Mouse (Mus musculus) neutrophil, adult 5-6 weeks (primary cell): ENCODE data around the gene Pnkd. TPM values are rescaled to one million over a fixed set of nuclear protein-coding genes. Genes with fewer than 3 reads are reported as not detected.

ENCODE experiments used
- ATAC-seq: fragments of 151-379, 151-347 bp; 2 replicates; pipeline ENCODE4 v1.8.0; 2017; ENCODE audit warnings: mild to moderate bottlenecking, moderate TSS enrichment; ENCODE audit not compliant: insufficient number of reproducible peaks, poor library complexity, low FRiP score, severe bottlenecking; ENCODE audit errors: extremely low read depth
- total RNA-seq: library from RNA; stranded (forward); fragments of 200-1000 nt; gene quantifications from 2 replicates; pipeline ENCODE4 v1.2.3, GENCODE M21; 2017

Pnkd gene
- total RNA-seq, 1 experiment from 2014 or later: 12.7 TPM

DNA sequence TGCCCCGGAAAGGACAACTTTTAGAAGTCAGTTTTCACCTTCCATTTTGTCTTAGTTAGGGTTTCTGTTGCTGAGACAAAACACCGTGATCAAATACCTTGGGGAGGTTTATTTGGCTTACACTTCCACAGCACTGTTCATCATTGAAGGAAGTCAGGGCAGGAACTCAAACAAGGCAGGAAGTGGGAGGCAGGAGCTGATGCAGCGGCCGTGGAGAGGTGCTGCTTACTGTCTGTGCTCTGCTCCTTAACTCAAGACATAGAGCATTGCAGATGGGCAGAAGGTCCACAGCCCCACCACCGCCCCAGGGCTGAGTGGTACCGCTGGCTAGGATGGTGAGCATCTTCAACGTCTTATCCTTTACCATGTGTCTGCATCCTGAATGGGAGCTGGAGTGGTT lies 57.2 kb downstream of the Pnkd start:
- ATAC-seq: no peak

DNA sequence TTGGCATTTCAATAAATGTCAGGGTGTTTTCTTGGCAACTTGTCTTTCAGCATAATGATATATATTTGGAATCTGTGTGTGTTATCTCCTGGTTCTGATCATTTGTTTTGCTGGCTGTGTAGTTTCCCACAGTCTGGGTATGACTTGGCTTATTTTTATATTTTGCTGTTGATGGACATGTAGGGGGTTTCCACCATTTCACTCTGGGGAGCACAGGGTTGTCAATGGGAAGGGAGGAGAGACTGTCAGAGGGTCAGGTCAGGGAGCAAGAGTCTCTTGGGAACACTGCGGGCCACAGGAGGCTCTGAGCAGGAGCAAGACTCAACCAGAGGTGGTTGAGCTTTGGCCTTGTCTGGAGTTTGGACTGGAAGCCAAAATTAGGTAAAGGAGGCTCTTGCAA lies 57.6 kb downstream of the Pnkd start:
- no peak for ATAC-seq

DNA sequence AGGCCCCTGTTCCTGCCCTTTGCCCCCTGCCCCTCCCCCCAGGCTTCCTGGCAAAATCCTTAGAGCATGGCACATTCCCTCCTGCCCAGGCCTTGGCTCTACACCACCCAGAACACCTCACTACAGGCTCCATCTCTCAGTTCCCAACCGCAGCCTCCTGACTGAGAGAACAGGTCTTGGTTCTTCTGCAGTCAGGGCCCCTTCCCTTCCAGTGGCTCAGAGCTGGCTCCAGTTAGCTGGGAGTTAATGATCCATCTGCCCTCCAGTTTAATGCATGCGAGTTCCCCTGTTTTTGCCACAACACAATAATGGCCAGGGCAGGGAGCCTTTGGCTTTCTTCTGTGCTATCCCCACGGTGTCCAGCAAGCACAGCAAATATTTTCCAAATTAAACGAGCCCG lies 58.4 kb downstream of the Pnkd start:
- ATAC-seq: no peak

DNA sequence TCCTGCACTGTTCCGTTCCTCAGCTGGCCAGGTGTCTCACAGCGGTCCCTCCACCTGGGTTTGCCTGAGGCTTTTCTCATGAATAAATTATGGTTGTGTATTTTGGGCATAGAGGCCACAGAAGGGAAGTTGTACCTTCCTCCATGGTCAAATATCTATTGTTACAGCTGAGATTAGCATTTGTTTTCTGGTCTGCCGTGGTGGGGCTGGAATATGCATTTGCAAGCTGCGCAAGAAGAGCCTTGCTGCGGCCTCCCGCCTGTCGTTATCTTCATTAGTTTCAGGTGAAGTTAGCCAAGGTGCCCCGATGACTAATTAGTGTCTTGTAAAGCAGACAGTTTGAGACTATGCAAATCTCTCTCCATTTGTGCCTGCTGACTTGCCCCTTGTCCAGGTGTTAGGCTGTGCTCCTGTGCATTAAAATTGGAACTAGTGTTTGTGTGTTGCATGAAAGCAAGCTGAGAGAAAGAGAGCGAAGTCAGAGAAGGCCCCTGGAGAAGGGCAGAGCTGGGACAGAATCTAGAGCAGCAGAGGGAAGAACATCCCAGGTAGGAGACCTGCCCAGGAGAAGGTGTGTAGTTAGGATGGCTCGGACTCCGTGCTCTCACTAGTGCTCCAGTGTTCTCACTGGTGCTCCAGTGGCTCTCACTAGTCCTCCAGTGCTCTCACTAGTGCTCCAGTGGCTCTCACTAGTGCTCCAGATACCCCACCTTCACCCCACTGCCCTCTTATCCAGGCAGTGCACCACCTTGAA lies 59.6 kb downstream of the Pnkd start:
- ATAC-seq: no peak

DNA sequence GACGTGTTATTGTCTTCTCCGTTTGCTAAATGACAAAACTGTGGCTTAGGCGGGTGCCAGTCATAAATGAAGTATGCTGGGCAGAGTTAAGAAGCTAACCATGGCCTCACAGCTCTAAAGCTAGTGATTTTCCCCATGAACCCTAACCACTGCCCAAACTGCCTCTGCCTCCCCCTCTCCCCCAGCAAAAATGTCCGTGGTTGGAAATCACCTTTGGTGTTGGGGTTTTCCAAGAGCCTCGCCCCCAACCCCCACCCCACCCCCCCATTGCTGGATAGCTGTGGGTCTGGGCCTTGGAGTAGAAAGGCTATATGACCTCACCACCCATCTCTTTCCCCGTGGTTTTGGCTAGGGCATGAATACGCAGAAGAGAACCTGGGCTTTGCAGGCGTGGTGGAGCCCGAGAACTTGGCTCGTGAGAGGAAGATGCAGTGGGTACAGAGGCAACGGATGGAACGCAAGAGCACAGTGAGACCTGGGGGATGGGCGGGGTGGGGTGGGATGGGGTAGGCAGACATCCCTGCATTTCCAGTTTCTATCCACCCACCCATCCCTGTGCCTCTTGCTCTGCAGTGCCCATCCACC lies 66.5 kb downstream of the Pnkd start:
- ATAC-seq: no peak

DNA sequence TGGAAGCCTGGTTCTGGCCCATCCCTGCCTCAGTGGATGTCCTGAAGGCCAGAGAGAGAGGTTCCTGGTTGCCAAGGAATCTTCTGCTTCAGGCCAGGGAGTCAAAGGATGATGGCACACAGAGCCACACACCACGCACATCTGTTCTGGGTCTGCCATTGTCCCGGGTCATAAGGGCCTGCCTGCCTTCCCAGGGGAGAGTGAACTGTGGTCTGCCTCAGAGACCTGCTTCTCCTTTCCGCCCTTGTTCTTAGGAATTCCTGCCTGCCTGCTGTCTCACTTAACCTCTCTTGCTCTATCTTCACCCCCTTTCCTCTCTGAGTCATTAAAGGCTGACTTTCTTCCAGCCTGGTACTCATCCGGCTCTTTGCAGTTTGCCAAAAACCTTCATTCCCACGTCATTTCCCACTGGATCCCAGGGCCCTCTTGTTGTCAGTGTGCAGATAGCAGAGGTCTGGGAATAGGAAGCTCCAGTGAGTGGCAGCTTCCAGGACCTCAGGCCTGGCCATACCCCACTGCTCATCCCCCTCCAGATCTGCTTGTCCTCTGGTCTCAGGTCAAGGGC lies 67.9 kb downstream of the Pnkd start:
- no peak for ATAC-seq

DNA sequence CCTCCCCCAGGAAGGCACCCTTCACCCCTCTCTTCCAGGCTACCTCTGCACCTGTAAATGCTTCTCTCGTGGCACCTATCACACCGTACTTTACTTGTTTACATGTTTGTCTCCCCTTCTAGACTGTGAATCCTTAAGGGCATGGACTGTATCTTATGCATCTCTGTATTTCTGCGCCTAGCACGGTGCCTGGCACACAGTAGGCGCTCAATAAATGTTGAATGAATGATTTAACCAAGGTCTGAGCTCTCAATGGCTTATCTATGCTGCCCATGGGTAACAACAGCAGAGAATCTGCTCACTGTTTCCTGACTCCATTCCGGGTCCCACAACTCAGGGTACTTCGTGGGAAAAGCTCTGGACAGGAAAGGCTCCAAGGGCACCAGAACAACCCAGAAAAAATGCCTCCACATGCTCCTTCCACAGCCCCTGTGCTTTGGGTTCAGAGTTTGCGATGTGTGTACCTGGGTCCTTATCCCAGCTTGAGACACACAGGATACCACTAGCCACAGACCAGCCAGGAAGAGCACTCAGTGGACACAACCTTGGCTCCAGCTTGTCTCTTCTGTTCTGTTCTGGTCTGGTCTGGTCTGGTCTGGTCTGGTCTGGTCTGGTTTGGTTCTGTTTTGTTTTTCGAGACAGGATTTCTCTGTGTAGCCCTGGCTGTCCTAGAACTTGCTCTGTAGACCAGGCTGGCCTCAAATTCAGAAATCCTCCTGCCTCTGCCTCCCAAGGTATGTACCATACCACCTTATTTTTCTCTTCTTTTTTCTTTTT lies 68.9 kb downstream of the Pnkd start:
- ATAC-seq: no peak

DNA sequence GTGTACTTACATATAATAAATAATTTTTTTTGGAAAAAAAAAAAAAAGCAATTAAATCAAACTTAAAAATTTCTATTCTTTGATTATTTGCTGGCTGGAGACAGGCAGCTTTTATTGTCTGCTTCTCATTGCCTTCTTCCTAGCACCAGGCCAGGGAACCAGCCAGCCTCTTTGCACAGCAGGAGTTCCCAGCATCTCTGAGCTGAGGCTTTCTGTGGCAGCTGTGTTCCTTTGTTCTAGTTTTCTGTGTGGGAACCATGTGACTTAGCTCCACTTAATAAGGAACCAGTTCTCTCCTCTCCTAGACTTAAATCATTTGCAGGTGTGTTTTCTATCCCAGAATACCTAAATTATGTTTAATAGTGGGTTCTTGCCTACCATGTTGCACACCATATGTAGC lies 72.8 kb downstream of the Pnkd start:
- ATAC-seq: no peak

DNA sequence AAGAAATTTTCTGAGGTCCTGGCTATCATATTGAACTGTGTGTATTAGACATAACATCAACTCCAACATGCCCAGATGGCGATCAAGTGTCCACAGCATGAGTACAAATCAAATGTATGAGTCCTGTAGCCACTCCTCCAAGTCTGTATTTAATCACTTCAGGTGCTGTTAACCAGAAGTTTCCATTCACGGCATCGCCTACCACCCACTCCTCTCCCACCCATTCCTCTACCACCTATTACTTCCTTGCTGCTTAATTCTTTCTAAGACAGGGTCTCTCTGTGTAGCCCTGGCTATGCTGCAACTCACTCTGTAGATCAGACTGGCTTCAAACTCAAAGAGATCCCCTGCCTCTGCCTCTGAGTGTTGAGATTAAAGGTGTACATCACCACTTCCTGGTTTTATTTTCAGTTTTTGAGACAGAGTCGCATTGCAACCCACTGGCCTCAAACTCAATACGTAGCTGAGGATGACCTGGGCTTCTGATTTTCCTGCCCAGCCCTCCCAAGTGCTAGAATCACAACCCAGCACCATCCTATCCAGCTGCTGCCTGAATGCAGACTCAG lies 75.3 kb downstream of the Pnkd start:
- no peak for ATAC-seq

DNA sequence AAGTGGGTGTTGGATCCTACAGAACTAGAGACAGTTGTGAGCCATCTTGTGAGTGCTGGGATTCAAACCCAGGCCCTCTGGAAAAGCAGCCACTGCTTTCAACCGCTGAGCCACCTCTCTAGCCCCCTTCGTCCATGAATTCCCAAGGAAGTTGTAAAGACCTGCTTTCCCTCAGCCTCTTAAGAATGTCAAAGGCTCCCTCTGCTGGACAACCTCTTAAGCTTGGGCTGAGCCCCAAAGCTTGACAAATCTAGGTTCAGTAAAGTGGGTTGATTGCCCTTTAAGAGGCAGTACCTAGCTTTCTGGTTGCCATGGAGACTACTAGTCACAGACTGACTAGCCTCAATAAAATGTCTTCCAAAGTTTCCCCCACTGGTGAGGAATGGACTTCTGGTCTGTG lies 77.1 kb downstream of the Pnkd start, which contains the start of gene Catip:
Catip (plus strand) TSS at position 297 of the 400 bp plus-strand sequence.
- ATAC-seq: peak; percentile 65; the same call in 1 of the 2 replicates

DNA sequence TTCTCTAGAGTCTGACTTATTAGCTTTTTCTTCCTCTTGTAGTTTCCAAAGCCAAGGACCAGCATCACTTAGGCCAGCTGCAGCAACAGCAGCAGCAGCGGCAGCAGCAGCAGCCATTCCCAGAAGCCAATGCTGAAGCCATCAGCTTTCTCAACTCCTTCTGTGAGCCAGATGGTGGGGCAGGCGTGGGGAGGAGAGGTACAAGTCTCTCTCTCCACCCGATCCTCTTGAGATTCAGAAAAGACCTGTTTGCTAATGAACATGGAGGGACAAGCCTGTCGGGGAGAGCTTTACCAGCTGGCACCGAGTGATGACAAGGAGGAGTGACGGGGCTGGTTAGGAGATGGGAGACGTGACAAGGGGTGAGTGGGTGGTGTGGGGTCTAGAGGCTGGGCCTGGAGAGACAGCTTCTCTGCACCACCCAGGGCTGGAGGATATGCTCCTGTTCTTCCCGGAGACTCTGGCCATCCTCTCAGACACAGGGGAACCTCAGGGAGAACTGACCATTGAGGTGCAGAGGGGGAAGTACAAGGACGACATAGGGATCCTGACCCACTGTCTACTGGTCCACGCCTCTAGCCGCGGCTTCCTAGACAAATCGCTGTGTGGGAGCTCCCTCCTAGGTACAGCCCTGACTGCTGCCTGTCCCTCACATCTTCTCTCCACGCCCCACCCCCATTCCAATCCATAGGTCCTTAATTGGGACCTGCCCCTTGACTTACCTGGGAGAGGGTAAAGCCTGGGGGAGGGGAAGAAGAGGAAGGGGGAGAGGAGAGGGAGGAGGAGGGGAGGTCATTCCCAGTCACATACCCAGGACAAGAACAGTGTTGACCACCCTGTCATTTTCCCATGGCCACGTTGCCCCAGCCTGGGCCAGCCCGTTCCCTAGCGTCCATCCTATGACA lies 77.8 kb downstream of the Pnkd start:
- no peak for ATAC-seq

DNA sequence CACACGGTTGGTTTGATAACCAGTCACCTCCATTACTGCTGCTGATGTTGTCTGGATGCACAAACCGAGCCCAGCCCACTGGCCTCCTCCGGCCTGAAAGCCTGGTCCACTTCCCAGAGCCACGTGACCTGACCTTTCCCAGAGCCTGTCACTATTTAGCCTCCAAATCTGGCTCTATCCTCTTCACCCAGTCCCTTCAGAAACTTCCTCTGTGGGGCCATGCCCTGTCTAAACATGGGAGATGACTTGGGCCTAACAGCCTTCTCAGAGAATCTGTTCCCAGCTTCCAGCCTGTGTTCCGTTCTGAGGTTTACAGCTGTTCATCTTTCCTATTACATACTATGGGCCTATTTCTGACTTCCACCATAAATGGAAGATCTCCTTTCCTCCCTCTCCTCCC lies 78.7 kb downstream of the Pnkd start:
- no peak for ATAC-seq

DNA sequence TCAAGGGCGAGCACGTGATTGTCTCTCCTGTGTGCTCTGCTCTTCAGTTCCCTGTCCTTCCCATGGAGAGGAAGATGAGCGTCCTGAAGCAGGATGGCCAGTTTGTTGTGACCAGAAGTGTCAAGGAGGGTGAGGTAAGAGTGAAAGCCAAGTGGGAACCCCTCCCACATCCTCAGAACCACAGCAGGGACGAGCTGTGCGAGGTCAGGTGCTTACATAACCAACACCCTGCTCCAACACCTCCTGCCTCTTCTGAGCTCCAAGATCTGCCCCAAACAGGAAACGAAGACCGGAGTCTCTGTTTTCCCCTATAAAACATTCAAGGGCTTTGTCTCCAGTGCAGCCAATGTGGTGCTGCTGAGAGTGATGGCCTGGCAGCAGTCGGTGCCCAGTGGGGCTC lies 79.5 kb downstream of the Pnkd start:
- no peak for ATAC-seq

DNA sequence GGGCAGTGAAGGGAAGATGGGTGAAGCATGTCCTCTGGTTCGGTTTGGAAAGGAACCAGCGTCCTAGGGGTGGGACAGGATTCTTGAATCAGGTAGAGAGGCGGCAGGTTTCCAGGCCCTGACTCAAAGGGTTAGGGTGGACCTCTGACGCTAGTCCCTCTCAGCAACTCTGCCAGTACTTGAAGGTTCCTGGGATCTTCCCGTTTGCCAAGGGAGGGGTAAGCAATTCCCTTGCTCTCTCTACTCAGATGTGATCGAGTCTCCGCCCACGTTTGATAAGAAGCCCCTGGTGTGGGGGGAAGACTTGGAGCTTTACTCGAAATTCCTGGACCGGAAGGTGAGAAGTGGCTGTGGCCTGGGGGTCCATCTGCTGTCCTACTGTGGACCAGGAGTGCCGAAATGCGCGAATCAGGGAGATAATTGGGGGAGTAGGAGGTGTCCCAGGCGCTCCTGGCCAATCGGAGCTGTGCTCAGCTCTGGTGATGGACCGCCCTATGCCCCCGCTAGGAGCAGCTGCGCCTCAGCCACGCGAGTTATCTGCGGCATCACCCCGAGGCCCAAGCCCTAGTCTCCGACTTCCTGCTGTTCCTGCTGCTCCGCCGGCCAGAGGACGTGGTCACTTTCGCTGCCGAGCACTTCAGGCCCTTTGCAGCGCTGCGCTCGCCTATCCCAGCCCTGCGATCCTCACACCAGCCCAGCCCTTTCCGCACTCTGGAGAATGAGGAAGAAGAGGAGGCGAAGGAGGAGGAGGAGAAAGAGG lies 83.3 kb downstream of the Pnkd start:
- ATAC-seq: peak; percentile 22; the same call in 1 of the 2 replicates

DNA sequence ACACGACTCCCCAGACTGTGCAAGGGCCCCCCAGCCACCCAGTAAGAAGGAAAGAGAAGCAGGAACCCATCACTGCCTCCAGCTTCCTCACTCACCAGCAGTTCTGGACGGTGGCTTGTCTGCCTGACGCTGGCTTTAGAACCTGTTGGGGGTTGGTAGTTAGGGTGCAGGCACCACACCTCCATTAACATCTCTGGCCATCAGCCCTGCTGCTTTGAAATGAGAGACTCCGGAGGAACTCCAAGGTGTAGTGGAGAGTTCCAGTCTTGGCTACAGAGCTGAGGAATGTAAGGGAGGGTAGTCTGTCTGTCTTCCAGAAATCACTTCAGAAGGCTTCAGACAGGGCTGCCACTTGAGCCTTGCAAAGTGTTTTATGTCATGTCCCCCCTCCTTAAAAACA lies 85.3 kb downstream of the Pnkd start:
- no peak for ATAC-seq

DNA sequence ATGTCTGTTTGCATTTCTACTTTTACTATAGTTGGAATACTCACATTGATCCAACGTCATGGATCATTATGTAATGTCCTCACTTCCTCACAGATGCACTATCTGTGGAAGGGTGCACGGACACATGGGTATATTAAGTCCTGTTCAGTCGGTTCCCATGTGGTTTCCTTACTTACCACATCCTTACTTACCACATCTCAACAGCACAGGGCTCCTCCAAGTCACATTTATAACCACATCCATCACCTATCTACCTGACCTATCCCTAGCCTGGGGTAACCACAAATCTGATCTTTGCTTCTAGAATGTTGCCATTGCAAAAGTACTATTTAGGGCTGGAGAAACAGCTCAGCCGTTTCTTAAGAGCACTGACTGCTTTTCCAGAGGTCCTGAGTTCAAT lies 88.6 kb downstream of the Pnkd start:
- no peak; the same call in 1 of the 2 replicates for ATAC-seq

DNA sequence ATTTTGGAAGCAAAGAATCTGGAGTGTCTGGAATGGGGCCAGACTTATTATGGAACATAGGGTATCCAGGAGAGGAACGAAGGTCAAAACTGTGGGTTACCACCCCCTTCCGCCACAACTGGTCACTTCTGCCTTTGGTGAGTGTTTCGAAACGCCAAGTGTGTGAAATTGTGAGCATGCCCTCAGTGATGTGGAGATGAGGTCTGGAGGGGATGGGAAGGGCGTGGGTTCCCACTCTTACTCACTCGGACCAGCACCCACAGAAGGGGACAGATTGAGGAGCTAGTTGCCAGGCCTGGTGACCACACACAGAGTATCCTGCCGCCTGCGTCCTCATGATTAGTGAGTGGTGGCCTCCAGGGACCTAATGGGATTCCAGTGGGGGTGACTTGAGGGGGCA lies 90.2 kb downstream of the Pnkd start, which contains the start of gene Slc11a1:
Slc11a1 (plus strand) TSS at position 216 of the 400 bp plus-strand sequence.
- ATAC-seq: peak; percentile 86

DNA sequence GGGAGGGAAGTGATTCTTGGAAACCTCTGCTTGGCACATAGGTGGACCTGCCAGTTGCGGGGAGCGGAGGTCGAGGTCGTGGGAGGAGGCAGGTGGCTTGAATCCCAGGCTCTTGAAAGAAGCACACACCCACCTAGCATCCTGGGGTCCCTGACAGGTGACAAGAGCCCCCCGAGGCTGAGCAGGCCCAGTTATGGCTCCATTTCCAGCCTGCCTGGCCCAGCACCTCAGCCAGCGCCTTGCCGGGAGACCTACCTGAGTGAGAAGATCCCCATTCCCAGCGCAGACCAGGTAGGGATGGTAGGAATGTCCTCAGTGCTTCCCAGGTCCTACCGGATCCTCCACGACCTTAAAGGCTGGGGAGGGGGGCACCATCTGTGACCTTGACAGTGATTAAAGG lies 90.8 kb downstream of the Pnkd start:
- ATAC-seq: no peak
